Mouse (Mus musculus): ENCODE results near the gene Rab40c. TPM values are rescaled to one million over a fixed set of nuclear protein-coding genes. Genes with fewer than 3 reads are reported as not detected.

Rab40c gene
- total RNA-seq, 2 experiments from 2014 or later = 7.9 to 12.0 TPM

DNA sequence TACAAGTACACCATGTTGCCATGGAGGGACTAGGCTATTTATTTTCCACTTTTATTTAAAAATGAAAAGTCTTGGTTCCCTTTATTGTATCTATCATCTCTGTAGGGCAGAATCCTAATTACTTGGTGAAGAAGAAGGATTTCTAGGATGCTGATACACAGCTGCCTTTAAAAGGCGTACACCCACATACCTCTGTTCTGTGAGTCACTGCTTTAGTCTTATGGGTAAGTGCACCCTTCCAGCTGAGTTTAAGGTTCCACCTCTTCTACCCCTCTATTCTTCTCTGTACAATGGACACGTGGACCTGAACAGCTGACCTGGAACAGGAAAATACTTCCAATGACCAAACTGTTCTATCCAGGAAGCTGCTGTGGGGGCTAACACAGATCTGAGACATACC lies 11.9 kb downstream of the Rab40c start:
- ATAC-seq (replicated peaks; ENCODE audit: poor library complexity) = no peak

- ATAC-seq (replicated peaks; ENCODE audit: poor library complexity) = no peak
These were observed 16.5 kb downstream of the Rab40c start for GRCm38 (mm10) chr17:25903061-25903460.

DNA sequence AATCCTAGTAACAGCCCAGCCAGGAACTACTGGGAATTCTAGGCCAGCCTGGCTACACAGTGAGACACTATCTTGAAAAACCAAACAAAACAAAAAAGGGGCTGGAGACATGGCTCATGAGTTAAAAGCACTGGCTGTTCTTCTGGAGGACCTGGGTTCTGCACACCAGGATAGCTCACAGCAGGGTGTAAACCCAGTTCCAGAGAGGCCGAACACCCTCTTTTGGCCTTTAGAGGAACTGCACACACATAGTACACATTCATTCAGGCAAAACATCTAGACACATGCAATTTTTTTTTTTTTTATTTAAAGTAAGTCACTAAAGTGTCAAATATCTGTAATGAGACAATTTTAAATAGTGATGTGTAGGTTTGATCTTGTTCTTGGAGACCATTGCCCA lies 19.3 kb downstream of the Rab40c start:
- ATAC-seq (replicated peaks; ENCODE audit: poor library complexity) = no peak

DNA sequence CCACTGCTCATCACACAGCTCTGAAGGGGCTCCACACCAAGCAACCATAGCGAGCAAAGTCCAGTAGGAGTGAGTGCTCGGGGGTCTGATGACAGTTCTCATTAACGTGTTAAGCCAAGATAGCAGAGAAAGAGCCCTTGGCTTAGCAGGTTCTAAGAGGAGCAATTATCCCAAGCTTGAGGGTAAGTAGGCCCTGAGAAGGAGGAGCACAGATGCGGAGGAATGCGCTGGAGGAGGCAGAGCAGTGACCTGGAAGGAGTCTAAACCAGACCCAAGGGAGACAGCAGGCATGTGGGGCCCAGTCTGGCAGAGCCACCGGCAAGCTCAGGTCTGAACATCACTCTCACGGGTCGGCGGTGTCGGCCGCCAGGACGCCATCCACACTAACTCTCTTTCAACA lies 23.6 kb downstream of the Rab40c start:
- ATAC-seq (replicated peaks; ENCODE audit: poor library complexity) = no peak

- ATAC-seq (replicated peaks; ENCODE audit: poor library complexity) = no peak
These were observed 24.1 kb downstream of the Rab40c start for GRCm38 (mm10) chr17:25895415-25895814.

GRCm38 (mm10) chr17:25893975-25894617 lies 25.4 kb downstream of the Rab40c start:
- peak; percentile 97 for ATAC-seq (replicated peaks; ENCODE audit: poor library complexity)

GRCm38 (mm10) chr17:25888837-25889236 lies 30.7 kb downstream of the Rab40c start:
- no peak for ATAC-seq (replicated peaks; ENCODE audit: poor library complexity)

GRCm38 (mm10) chr17:25887467-25887866 lies 32.1 kb downstream of the Rab40c start:
- ATAC-seq (replicated peaks; ENCODE audit: poor library complexity) = no peak

GRCm38 (mm10) chr17:25886806-25887205 lies 32.7 kb downstream of the Rab40c start:
- no peak for ATAC-seq (replicated peaks; ENCODE audit: poor library complexity)

- peak; percentile 76 for ATAC-seq (replicated peaks; ENCODE audit: poor library complexity)
These were observed 33.9 kb downstream of the Rab40c start for GRCm38 (mm10) chr17:25885636-25886035.

- no peak for ATAC-seq (replicated peaks; ENCODE audit: poor library complexity)
These were observed 35.7 kb downstream of the Rab40c start for GRCm38 (mm10) chr17:25883824-25884223.

DNA sequence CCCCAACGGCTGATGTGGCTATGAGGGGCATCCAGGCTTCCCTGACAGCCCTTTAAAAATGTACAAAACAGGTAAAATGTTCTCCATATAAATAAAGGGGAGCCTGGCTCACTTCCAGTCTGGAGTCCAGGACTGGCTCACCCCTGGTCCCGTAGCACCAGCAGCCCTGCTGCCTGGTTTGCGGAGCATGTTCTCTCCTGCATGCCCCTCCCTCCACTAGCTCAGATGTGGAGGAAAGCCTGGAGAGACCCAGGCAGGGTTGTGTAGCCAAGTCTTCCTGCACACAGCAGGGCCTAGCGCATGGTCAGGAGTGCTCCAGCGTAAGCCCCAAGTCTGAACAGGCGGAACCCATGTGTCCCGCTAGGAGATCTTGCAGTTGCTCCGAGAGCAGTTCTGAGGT lies 36.3 kb downstream of the Rab40c start:
- ATAC-seq (replicated peaks; ENCODE audit: poor library complexity) = no peak

GRCm38 (mm10) chr17:25882306-25882705 lies 37.2 kb downstream of the Rab40c start:
- ATAC-seq (replicated peaks; ENCODE audit: poor library complexity) = peak; percentile 49

GRCm38 (mm10) chr17:25881691-25882090 lies 37.8 kb downstream of the Rab40c start:
- ATAC-seq (replicated peaks; ENCODE audit: poor library complexity) = no peak

- ATAC-seq (replicated peaks; ENCODE audit: poor library complexity) = no peak
These were observed 38.5 kb downstream of the Rab40c start for GRCm38 (mm10) chr17:25880913-25881641.

GRCm38 (mm10) chr17:25880196-25880910 lies 39.2 kb downstream of the Rab40c start, which contains the start of gene Wfikkn1:
Gene Wfikkn1, minus strand, starts transcription at chr17:25880858.
- ATAC-seq (replicated peaks; ENCODE audit: poor library complexity) = no peak

DNA sequence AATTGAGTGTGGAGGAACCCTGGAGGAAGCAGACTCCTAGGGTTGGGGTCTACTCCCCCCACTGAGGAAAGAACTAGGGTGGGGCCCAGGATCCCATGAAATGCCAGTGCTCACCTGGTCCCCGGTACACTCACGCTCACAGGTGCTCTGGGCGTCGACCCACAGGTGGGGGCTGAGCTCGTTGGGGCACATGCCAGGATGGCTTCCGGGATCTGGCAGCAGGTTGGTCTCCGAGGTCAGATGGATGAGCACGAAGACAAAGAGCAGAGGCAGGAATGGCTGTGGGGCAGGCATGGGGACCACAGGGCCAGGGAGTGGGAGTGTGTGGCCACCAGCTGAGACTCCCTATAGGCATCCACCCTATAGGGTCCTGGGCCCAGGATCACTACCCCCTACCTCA lies 39.8 kb downstream of the Rab40c start:
- no peak for ATAC-seq (replicated peaks; ENCODE audit: poor library complexity)

DNA sequence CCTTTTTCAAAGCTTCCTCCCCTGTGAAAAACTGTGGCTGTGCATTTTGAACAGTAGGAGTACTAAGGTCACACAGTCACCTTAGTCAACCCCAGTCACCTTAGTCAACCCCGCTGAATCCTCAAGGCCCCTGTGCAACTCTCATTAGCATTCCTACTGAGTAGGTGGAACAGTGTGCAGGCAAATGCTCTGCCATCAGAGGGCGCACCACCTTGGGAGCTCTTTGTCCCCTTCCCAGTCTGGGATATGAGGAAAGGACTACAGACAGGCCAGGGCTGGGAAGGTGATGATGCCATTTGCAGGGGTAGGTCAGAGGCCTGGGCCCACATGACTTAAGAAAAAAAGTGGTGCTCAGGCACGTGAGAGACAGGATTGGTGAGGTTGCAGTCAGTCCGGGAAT lies 40.3 kb downstream of the Rab40c start:
- ATAC-seq (replicated peaks; ENCODE audit: poor library complexity) = no peak

- no peak for ATAC-seq (replicated peaks; ENCODE audit: poor library complexity)
These were observed 40.8 kb downstream of the Rab40c start for GRCm38 (mm10) chr17:25878611-25879180.

GRCm38 (mm10) chr17:25877741-25878610 lies 41.6 kb downstream of the Rab40c start:
- no peak for ATAC-seq (replicated peaks; ENCODE audit: poor library complexity)

DNA sequence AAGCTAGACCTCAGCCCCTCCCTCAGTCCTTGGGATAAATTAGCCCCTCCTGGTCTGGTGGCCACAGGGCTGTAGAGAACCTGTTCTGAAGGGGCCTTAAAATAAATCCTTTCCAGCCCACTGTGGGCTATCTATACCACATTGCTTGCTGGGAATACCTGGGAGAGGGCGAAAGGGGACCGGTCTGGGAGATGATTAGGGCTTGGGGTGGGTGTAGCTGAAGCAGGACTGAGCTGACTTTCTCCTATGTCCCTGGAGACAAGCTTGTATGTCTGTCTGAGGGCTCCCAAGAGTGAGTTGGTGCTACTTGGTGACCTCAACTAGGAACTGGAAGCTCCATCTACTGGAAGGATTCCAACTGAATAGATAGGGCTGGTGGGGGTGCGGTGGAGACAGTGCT lies 42.5 kb downstream of the Rab40c start:
- no peak for ATAC-seq (replicated peaks; ENCODE audit: poor library complexity)
